Mouse (Mus musculus) myocyte (in vitro differentiated cells): ENCODE data around the gene Eif3a.

Source experiments
- E2F4 ChIP-seq: IDR thresholded peaks from one replicate; pipeline ENCODE4 v1.6.1; 2011; ENCODE audit warnings: mild to moderate bottlenecking, control low read depth, moderate library complexity; ENCODE audit not compliant: insufficient read depth
- MAX ChIP-seq: IDR thresholded peaks from one replicate; pipeline ENCODE4 v1.6.1; 2011; ENCODE audit warnings: low read depth, mild to moderate bottlenecking, control low read depth
- MYOG ChIP-seq, 3 experiments: IDR thresholded peaks; one replicate each; pipeline ENCODE4 v1.6.1; 2011; ENCODE audit warnings: control low read depth in 2 of 3, low read depth in 2 of 3, mild to moderate bottlenecking in 2 of 3; ENCODE audit not compliant: insufficient read length in 2 of 3, control insufficient read depth in 1 of 3, insufficient read depth in 1 of 3
- POLR2A ChIP-seq: IDR thresholded peaks from one replicate; pipeline ENCODE4 v1.6.1; 2011; ENCODE audit warnings: low read depth, mild to moderate bottlenecking, control low read depth, moderate library complexity; ENCODE audit not compliant: insufficient read length
- POLR2AphosphoS2 ChIP-seq: IDR thresholded peaks from one replicate; pipeline ENCODE4 v1.6.1; 2011; ENCODE audit warnings: low read depth, control low read depth; ENCODE audit not compliant: insufficient read length
- SRF ChIP-seq: IDR thresholded peaks from one replicate; pipeline ENCODE4 v1.6.1; 2011; ENCODE audit warnings: low read depth; ENCODE audit not compliant: control insufficient read depth, insufficient read length
- TCF12 ChIP-seq: IDR thresholded peaks from one replicate; pipeline ENCODE4 v1.6.1; 2011; ENCODE audit warnings: mild to moderate bottlenecking, control low read depth; ENCODE audit not compliant: poor library complexity, insufficient read depth, severe bottlenecking
- TCF3 ChIP-seq: IDR thresholded peaks from one replicate; pipeline ENCODE4 v1.6.1; 2011; ENCODE audit warnings: low read depth, control low read depth; ENCODE audit not compliant: insufficient read length
- USF1 ChIP-seq: IDR thresholded peaks from one replicate; pipeline ENCODE4 v1.6.1; 2011; ENCODE audit warnings: low read depth, mild to moderate bottlenecking, control low read depth, moderate library complexity

DNA sequence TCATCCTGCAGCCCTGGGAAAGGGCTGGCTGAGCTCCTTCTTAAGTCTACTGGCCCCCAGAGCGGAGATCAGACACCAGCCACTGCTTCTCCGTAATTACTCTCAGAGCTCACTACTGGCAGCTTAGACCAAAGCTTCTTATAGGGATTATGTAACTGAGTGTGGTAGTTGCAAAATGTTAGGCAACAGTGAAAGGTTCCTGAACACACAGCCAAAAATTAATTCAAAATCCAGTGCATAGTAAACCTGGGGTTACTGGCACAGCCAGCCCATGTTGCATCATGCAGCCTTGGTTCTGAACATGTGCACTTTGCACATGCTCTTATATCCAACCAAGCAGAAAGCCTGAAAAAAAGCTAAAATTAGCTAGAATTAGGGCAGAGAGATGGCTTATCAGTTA lies 4.8 kb upstream of the Eif3a start:
- no peak for TF ChIP-seq MYOG (IDR thresholded peaks at IDR 0.05; ENCODE audit: control insufficient read depth in 1 of 3, insufficient read depth in 1 of 3, insufficient read length in 2 of 3, low read depth in 2 of 3)
- TF ChIP-seq MAX: no peak
- TF ChIP-seq POLR2A: no peak
- TF ChIP-seq E2F4: no peak
- no peak for TF ChIP-seq TCF12
- no peak for TF ChIP-seq POLR2AphosphoS2
- TF ChIP-seq USF1: no peak
- no peak for TF ChIP-seq SRF
- no peak for TF ChIP-seq TCF3
